Mouse (Mus musculus): ENCODE measurements at regions not wholly inside any gene's neighbourhood (a gene's known extent, or its start where the extent isn't known, plus 50 kb on each side); places are given as distances from the start of the nearest gene placed in this dataset.

GRCm38 (mm10) chr15:36934801-36935200 is 72.8 kb downstream of the Zfp706 start:
- ATAC-seq (no peak), DNase-seq (ENCODE audit: low read depth, low spot score) (no peak)
- TF ChIP-seq CTCF (IDR thresholded peaks at IDR 0.05) = no peak
- ChIA-PET CTCF (no interaction called here), POLR2A (no interaction called here)
- no peaks in the 10 kb centered on the region for H3K27me3 ChIP-seq
- in situ Hi-C loops (cut with MboI; ENCODE audit: low pct_unique_long_range_greater_than_20kb) = no loop called here

- DNase-seq (ENCODE audit: low read depth, low spot score) (no peak), ATAC-seq (no peak)
- TF ChIP-seq CTCF (IDR thresholded peaks at IDR 0.05) = no peak
- H3K27me3 ChIP-seq = no peaks in the 10 kb centered on the region
- in situ Hi-C loops (cut with MboI; ENCODE audit: low pct_unique_long_range_greater_than_20kb) = no loop called here
- CTCF ChIA-PET = interaction anchor here (1.2 kb wide), 1 partner anchor 17 kb away, joined by 4 read pairs; no protein-coding TSS in a partner anchor
- POLR2A ChIA-PET = no interaction called here
Observed at GRCm38 (mm10) chr15:36933581-36933991, 74.0 kb downstream of the Zfp706 start.

GRCm38 (mm10) chr15:36931460-36931859 is 76.1 kb downstream of the Zfp706 start:
- POLR2A ChIA-PET = no interaction called here
- H3K27me3 ChIP-seq = no peaks in the 10 kb centered on the region
- CTCF ChIA-PET = no interaction called here
- TF ChIP-seq CTCF (IDR thresholded peaks at IDR 0.05) = no peak
- ATAC-seq = no peak
- in situ Hi-C loops (cut with MboI; ENCODE audit: low pct_unique_long_range_greater_than_20kb) = no loop called here
- DNase-seq (ENCODE audit: low read depth, low spot score) = no peak

GRCm38 (mm10) chr15:36930433-36930832 is 77.1 kb downstream of the Zfp706 start:
- H3K27me3 ChIP-seq = no peaks in the 10 kb centered on the region
- TF ChIP-seq CTCF (IDR thresholded peaks at IDR 0.05) = no peak
- ATAC-seq (no peak), DNase-seq (ENCODE audit: low read depth, low spot score) (no peak)
- POLR2A ChIA-PET = no interaction called here
- CTCF ChIA-PET = no interaction called here
- in situ Hi-C loops (cut with MboI; ENCODE audit: low pct_unique_long_range_greater_than_20kb) = no loop called here

GRCm38 (mm10) chr15:36929786-36930185 is 77.8 kb downstream of the Zfp706 start:
- TF ChIP-seq CTCF (IDR thresholded peaks at IDR 0.05) = no peak
- no peak for ATAC-seq
- H3K27me3 ChIP-seq = no peaks in the 10 kb centered on the region
- CTCF ChIA-PET = no interaction called here
- in situ Hi-C loops (cut with MboI; ENCODE audit: low pct_unique_long_range_greater_than_20kb) = no loop called here
- no peak for DNase-seq (ENCODE audit: low read depth, low spot score)
- POLR2A ChIA-PET = no interaction called here

GRCm38 (mm10) chr15:36929088-36929487 is 78.5 kb downstream of the Zfp706 start:
- DNase-seq (ENCODE audit: low read depth, low spot score) (no peak), ATAC-seq (no peak)
- H3K27me3 ChIP-seq = no peaks in the 10 kb centered on the region
- CTCF ChIA-PET = no interaction called here
- no peak for TF ChIP-seq CTCF (IDR thresholded peaks at IDR 0.05)
- POLR2A ChIA-PET = no interaction called here
- in situ Hi-C loops (cut with MboI; ENCODE audit: low pct_unique_long_range_greater_than_20kb) = no loop called here

- CTCF ChIA-PET = no interaction called here
- ATAC-seq = no peak
- POLR2A ChIA-PET = no interaction called here
- H3K27me3 ChIP-seq = no peaks in the 10 kb centered on the region
- DNase-seq (ENCODE audit: low read depth, low spot score) = no peak
- in situ Hi-C loops (cut with MboI; ENCODE audit: low pct_unique_long_range_greater_than_20kb) = no loop called here
- no peak for TF ChIP-seq CTCF (IDR thresholded peaks at IDR 0.05)
Observed at GRCm38 (mm10) chr15:36928678-36929077, 78.9 kb downstream of the Zfp706 start.

GRCm38 (mm10) chr15:36927436-36927835 is 80.1 kb downstream of the Zfp706 start:
- CTCF ChIA-PET = interaction anchor here (1.1 kb wide), 1 partner anchor 24 kb away, joined by 3 read pairs; no protein-coding TSS in a partner anchor
- ATAC-seq = no peak
- no peak for DNase-seq (ENCODE audit: low read depth, low spot score)
- POLR2A ChIA-PET = no interaction called here
- in situ Hi-C loops (cut with MboI; ENCODE audit: low pct_unique_long_range_greater_than_20kb) = no loop called here
- H3K27me3 ChIP-seq = no peaks in the 10 kb centered on the region
- no peak for TF ChIP-seq CTCF (IDR thresholded peaks at IDR 0.05)

- TF ChIP-seq CTCF (IDR thresholded peaks at IDR 0.05) = no peak
- in situ Hi-C loops (cut with MboI; ENCODE audit: low pct_unique_long_range_greater_than_20kb) = no loop called here
- DNase-seq (ENCODE audit: low read depth, low spot score) (no peak), ATAC-seq (no peak)
- ChIA-PET CTCF (interaction anchor here (1.2 kb wide), 1 partner anchor 53 kb away, joined by 3 read pairs; no protein-coding TSS in a partner anchor), POLR2A (interaction anchor here (1.3 kb wide), 1 partner anchor 84 kb away, joined by 4 read pairs; no protein-coding TSS in a partner anchor)
- H3K27me3 ChIP-seq = no peaks in the 10 kb centered on the region
Observed at GRCm38 (mm10) chr15:36924171-36924570, 83.4 kb downstream of the Zfp706 start.

GRCm38 (mm10) chr15:36921384-36921783 is 86.2 kb downstream of the Zfp706 start:
- ATAC-seq (no peak), DNase-seq (ENCODE audit: low read depth, low spot score) (no peak)
- no peak for TF ChIP-seq CTCF (IDR thresholded peaks at IDR 0.05)
- H3K27me3 ChIP-seq = no peaks in the 10 kb centered on the region
- ChIA-PET CTCF (no interaction called here), POLR2A (interaction anchor here (1.0 kb wide), 1 partner anchor 87 kb away, joined by 3 read pairs; the partner anchor contains the start of gene Zfp706)
- in situ Hi-C loops (cut with MboI; ENCODE audit: low pct_unique_long_range_greater_than_20kb) = no loop called here

GRCm38 (mm10) chr15:36920886-36921285 is 86.7 kb downstream of the Zfp706 start:
- ChIA-PET CTCF (no interaction called here), POLR2A (no interaction called here)
- TF ChIP-seq CTCF (IDR thresholded peaks at IDR 0.05) = no peak
- H3K27me3 ChIP-seq = no peaks in the 10 kb centered on the region
- in situ Hi-C loops (cut with MboI; ENCODE audit: low pct_unique_long_range_greater_than_20kb) = no loop called here
- DNase-seq (ENCODE audit: low read depth, low spot score) (no peak), ATAC-seq (no peak)

GRCm38 (mm10) chr15:36919704-36920103 is 87.9 kb downstream of the Zfp706 start:
- POLR2A ChIA-PET = no interaction called here
- ATAC-seq = no peak
- CTCF ChIA-PET = no interaction called here
- in situ Hi-C loops (cut with MboI; ENCODE audit: low pct_unique_long_range_greater_than_20kb) = no loop called here
- DNase-seq (ENCODE audit: low read depth, low spot score) = no peak
- no peak for TF ChIP-seq CTCF (IDR thresholded peaks at IDR 0.05)
- H3K27me3 ChIP-seq = no peaks in the 10 kb centered on the region

All from Patski (cell line).